Mouse (Mus musculus) urinary bladder, postnatal 25 days (tissue): ENCODE measurements at regions not wholly inside any gene's neighbourhood (a gene's known extent, or its start where the extent isn't known, plus 50 kb on each side); places are given as distances from the start of the nearest gene placed in this dataset.
A peak's percentile ranks its signal among the peaks of the same experiment; 100 is the strongest.
"Not testable (repeated sequence)": the region's sequence is repeated elsewhere in the genome, so short reads cannot be mapped to it uniquely, and the experiment has no call there.

Experiments used
- DNase-seq: peaks from one replicate; pipeline ENCODE4 v3.0.0; 2022; ENCODE audit warnings: low spot score

DNA sequence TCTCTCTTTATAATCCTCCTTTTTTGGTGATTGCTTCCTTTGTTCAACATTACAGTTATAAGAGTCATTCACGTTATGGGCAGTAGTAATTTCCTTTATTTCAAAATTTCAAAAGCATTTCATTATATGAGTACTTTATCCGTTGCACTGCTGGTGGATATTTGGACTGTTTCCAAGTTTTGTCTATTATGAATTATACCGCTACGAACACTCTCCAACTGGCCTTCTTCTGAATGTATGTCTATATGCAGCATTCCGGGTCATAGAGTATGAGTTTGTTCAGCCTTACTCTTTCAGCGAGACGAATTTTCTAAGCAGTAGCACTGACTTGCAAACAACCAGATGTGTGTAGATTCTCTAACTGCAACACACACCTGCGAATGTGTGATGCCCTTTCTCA is 57.8 kb downstream of the Dusp6 start:
- no peak for DNase-seq

DNA sequence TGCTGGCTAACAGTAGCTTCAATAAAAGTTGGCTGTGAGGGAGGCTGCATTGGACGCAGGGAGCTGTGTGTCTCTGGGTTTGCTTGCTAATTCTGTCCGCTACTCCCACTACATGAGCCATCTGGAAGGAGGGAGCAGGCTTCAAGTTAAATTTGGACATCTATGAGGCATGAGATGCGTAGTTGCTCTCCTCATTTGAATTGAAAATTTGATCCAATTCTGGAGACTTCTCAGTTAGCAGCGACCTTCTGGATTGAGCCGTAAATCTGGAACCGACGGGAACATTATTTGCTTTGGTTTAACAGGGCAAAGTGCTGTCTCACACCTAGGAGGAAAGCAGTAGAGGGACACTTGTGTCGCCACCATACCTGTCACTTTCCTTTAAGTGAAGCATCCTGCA is 60.3 kb downstream of the Dusp6 start:
- no peak for DNase-seq

DNA sequence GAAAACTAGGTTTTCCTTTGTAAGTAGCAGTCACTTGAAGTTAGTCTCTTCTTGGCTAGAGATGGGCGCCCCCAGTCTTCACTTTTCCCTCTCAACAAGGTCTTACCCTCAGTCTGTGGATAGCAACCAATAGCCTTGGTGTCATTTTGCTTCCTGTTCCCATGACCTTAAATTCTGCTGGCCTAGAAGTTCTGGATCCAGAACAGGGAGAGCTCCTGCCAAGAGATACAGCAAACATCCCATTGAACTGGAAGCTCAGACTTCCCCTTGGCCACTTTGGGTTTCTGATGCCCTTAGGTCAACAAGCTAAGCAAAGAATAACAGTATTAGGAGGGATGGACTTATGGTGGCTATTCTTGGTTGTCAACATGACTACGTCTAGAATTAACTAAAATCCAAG is 64.5 kb downstream of the Dusp6 start:
- no peak for DNase-seq

DNA sequence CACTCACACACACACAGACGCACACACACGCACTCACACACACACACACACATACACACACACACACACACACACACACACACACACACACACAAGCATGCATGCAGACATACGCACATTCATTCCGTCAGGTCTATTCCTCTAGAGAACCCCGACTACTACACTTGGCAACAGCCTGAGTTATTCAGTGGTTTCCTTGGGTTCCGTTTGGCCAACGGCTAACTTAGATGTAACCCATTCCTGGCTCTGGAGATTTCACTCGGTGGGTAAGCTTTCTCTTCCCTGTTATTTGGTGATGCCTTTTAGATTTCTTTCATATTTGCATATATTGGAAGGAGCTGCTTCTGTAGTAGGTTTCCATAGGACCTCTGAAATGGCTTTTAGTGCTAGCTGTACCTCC is 65.5 kb downstream of the Dusp6 start:
- no peak for DNase-seq

DNA sequence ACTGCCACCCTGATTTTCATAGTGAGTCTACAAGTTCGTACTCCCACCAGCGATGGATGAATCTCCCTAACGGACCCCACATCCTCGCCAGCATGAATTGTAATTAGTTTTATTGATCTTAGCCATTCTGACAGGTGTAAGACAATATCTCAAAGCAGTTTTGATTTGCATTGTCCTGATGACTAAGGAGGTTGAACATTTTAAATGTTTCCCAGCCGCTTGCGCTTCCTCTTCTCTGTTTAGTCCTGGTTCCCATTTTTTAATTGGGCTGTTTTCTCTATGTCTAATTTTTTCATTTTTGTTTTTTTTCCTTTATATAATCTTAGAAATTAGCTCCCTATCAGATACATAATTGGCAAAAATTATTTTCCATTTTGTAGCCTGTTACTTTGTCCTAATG is 66.4 kb downstream of the Dusp6 start:
- no peak for DNase-seq

DNA sequence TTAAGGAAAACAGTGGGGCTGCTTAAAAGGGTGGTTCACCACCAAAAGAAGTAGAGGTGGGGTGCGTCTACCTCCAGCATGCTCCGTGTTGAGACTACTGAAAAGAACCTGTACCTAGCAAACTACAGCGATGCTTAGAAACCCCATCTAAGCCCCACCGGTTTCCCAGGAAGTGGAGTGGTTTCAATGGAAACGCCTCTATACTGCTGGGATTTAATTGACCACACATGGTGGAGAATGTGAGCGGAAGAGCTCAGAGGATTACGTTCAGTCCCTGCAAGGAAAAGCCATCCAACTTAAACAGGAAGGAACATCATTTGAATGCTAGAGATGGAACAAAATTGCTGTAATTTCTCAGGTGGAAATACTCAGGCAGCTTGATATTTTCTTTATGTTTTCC is 67.5 kb downstream of the Dusp6 start:
- DNase-seq: no peak

DNA sequence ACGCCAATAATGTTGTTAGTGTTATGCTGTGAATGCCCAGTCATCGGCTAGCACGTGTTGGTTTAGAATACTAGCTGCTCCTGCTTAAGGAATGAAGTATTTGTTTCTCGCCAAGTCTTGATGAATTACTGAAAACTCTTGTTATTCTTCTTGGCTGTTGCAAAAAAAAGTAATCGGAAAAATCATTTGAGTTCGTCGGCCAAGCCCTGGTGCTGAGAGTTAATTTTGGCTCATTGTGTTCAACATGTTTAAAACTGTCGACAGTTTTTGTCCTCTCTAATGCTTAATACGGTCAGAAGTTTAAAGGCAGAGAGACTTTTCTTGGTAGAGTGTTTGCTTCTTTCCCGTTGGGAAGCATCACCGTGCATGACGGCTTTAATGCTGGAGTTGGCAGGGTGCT is 68.8 kb downstream of the Dusp6 start:
- DNase-seq: no peak

DNA sequence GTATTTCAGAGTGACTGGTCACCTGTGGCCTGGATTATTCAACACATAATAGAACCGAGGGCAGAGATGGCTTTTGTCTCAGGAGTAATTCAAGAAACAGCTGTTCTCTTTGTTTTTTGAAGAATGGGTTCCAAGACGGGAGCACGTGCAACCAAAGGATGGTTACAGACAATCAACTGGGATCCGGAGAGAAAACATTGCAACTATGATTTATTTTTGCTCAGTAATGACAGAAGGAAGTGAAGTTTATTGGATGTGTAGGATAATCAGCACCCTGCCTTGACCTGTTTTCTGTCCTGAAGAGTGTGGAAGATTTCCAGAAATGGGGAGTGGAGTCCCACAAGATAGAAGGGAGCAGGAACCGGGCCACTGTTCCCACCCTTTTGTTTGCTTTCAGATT is 70.8 kb downstream of the Dusp6 start:
- DNase-seq: no peak

DNA sequence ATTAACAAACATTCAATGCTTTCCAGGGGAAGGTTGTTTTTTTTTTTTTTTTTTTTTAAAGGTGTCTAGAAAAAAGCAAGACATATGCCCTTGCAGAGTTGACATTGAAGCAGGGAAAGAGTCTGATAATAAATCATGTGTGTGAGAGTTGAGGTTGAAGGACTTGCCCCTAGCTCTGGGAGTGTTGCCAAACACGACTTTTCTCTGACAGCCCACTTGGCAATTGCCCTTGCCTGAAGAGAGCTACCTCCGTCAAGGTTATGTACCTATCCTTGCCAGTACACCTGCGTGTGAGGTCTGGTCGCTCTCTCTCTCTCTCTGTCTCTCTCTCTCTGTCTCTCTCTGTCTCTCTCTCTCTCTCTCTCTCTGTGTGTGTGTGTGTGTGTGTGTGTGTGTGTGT is 73.1 kb downstream of the Dusp6 start:
- no peak for DNase-seq

DNA sequence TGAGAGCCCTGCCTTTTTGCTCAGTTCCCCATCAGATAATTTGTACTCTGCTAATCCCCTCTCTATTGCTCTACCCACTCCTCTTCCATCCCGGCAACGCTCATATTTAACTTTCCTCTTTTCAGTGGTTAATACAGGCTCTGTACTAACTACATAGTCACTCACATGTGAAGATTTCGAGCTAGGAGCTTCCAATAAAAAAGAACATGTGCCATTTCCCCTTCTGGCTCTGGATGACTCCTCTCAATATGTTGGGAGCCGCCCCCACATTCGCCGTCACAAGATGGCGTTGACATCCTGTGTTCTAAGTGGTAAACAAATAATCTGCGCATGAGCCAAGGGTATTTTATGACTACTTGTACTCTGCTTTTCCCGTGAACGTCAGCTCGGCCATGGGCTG is 75.8 kb downstream of the Dusp6 start:
- DNase-seq: not testable (repeated sequence)

DNA sequence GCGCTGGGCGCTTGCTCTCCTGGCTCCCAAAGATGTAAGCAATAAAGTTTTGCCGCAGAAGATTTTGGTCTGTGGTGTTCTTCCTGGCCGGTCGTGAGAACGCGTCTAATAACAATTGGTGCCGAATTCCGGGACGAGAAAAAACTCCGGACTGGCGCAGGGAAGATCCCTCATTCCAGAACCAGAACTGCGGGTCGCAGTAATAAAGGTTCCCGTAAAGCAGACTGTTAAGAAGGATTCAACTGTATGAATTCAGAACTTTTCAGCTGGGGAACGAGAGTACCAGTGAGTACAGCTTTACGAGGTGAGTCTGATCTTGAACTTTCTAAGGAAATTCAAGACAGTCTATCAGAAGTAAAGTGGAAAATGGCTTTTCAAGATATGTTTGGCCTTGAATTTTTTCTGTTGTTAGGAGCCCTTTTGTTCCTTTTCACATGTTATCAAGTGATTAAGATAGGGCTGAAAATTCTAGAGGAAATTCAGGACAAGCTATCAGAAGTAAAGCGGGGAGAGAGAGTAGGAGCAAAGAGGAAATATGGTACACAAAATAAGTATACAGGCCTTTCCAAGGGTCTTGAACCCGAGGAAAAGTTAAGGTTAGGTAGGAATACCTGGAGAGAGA is 76.4 kb downstream of the Dusp6 start:
- DNase-seq: peak; percentile 61

DNA sequence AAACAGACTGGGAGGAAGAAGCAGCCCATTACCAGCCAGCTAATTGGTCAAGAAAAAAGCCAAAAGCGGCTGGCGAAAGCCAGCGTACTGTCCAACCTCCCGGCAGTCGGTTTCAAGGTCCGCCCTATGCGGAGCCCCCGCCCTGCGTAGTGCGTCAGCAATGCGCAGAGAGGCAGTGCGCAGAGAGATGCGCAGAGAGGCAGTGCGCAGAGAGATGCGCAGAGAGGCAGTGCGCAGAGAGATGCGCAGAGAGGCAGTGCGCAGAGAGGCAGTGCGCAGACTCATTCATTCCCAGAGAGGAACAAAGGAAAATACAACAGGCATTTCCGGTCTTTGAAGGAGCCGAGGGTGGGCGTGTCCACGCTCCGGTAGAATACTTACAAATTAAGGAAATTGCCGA is 77.0 kb downstream of the Dusp6 start:
- not testable (repeated sequence) for DNase-seq

DNA sequence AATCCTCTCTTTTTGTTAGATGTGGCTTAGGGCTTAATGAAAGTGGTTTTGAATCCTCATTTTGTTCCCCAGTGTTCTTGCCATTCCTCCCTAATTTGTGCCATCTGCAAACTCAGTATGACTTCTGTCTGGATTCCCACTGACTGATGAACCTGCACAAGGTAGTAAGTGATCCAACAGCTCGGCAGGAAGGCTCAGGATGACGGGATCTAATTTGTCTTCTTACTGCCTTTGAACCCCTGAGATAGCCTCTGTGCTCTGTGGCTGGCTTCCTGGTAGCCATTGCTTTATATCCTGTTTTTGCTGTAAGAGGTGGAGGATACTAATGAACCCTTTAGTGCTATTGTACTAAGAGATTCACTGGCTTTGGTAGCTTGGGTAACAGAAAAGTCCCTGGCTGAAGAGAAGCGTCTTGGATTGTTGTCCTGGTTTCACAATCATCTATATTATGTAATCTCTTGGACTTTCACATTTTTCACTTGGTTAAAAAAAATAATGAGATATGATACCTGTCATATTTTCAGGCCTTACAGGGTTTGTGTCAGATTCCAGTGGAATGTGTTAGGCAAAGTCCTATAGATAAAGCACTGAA is 86.2 kb downstream of the Dusp6 start:
- no peak for DNase-seq

DNA sequence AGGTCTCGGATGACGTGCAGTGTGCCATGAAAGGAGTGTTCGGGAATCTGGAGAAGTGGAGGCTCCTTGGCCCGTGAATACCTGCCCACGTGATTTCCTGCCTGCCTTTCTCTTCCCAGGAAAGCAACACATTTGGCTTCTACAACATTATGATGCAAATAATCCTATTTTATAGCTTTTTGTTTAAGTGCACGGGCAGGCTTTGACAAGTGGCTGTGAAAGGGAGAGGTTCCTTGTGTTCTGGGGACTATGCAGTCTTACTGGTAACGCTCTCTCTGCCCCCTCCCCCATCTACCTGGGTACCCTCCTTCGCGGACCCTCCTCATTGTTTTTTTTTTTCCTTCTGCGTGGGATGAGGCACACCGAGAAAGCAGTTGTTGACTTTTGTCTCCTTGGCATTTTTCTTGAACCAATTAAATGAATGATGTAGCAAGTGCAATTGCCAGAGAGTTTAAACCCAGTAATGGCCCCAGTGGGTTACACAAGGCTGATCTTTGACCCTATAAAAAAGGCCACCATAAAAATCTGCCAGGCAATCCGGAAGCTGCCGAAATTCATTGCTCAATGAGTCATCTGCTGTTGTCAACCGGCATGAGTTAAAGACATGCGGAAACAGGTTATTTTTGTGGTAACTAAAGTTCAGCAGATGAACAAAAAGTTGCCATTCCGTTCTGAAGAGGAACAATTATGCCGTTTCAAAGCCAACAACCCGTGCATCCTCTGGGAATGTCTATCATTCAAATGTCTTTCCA is 90.7 kb downstream of the Dusp6 start:
- peak; percentile 12 for DNase-seq

DNA sequence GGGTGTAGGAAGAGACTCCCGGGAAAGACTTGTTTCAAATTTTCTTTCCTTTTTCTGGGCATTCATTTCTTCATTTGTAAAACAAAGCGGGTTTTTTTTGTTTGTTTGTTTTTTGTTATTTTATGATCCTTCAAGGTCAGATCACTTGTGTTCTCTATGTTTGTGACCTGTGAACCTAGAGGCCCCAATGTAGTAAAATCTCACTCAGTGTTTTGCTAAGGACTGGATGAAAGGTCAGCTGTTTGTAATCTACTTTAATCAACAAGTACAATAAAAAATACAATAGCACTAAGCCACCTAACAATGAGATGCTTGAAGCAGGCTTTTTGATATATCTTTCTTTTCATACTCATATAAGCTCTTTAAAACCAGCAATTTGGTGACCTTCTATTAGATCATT is 91.3 kb downstream of the Dusp6 start:
- no peak for DNase-seq

DNA sequence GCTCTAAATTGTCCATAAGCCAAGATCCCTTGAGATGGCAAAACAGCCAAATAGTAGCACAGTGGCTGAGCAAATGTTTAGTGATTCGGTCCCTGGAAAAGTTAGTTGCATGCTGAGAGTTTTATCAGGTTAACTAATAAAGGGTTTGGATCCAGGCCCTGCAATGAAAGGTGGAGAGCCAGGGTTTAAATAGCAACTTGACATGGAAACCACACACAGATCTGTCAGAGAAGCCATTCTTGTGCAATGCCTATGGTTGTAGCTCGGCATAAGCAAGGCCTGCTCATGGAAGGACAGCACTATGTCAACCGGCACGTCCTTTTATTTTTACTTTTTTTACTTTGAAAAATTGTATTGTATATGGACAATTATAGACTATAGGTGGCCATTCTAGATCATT is 92.3 kb downstream of the Dusp6 start:
- DNase-seq: no peak

DNA sequence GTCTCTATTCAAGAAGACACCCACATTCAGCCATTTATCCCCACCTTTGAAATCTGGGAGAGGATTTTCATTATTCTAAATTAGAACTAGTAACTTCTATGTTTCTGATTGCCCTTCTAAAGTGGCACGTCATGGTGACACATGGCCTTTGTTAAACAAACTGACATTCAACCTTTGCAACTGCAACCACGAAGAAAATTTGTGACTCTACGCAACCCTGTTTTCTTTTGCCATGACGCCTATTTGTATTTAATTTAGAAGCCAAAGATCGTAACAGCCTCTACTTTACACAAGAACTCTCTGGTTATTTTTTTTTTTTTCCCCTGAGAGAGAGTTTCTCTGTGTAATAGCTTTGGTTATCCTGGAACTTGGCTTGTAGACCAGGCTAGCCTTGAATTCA is 93.2 kb downstream of the Dusp6 start:
- no peak for DNase-seq

DNA sequence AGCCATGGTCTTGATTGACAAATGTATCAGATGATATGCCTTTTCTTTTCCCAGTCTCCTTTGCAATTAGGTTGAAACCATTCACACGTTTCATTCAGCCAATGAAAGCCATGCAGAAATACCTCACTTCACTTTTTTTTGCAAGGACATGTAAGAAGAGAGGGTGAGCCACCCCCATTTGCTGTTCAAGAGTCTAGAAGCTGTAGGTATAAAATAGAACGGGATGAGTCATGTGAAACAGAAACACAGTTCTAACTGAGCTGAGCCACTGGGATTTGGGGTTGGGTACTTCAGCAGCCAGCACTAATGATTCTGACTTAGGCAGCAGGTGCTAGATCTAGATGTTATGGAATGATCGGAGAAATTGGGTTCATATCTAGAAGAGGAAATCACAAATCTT is 93.9 kb downstream of the Dusp6 start:
- no peak for DNase-seq

DNA sequence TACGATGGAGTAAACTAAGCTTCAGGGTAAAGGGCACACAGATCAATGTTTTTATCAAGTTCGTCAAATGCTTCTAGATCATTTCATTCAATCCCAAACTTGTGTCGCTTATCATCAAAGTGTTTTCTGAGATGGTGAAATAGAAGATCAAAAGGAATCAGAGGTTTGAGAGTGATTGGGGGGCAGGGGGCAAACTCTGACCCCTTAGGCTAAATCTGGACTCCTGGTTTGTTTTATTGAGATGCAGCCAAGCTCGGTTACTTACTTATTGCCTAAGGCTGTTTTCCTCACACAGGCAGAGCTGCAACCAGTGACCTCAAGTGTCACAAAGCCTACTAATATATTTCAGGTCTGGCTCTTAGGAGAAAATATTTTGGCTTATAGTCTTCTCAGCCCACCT is 94.3 kb downstream of the Dusp6 start:
- DNase-seq: no peak

DNA sequence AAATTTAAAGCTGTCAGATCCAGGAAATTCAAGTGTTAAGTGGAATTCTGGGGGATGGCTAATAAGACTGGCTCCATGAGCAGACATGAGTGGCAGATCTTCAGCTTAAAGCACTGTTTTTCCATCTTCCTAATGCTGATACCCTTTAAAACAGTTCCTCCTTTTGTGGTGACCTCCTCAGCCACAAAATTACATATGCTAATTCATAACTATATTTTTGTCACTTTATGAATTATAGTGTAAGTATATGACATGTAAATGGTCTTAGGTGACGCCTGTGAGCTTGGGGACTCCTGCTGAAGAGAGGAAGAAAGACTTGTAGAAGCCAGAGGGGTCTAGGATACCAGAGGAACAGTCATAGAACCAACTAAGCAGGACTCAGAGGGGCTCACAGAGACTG is 95.2 kb downstream of the Dusp6 start:
- DNase-seq: no peak

DNA sequence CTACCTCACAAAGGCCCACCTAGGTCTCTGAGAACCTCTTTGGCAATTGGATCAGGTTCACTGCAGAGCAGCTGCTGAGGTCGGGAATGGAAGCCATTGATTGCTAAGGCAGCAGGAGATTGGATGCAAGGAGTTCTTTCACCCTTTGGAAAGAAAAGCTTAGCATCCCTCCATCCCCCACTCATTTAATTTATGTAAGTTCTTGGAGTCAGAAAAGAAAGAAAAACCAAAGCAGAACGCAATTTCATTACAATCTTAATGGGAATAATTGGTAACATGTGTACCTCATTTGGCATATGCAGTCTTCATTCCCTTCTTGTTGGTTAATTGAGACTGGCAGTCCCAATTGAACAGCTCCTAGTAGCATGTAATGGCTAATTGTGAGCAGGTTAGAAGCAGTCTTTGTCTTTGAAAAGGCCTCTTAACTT is 96.4 kb downstream of the Dusp6 start:
- no peak for DNase-seq

DNA sequence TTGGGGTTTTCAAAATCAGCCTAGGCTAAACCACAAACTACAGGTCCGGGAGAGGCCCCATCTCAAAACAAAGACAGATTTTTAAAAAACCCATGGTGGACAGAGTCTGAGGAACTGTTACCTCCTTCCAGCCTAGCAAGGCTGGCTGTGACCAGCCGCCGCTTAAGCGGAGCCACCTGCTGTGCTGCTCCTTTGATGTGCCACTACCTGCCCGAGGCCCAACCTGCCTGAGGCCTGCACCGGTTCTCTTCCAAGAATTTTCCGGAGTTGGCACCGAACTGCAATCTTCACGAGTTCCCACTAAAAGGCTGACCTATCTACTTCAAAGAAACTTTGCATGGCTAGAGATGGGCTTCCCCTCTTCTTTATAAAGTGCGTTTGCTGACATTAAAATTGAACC is 97.6 kb downstream of the Dusp6 start:
- DNase-seq: not testable (repeated sequence)

DNA sequence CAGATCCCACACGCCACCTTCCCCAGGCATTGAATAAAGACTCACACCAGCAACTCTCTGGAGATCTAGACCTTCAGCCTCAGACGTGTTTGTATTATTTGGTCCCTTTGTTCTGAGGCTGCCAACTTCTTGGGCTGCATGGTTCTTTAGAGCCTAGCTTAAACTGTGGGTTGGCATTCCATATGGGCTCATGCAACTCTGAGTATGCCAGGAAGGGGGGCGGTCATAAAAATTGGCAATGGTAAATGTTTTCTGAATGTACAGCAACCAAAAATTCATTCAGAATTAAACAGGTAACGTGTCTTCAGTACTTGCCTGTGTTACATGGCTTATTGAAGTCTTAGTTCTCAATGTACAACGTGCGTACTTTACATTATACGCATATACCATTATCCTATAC is 103.1 kb downstream of the Dusp6 start:
- no peak for DNase-seq

DNA sequence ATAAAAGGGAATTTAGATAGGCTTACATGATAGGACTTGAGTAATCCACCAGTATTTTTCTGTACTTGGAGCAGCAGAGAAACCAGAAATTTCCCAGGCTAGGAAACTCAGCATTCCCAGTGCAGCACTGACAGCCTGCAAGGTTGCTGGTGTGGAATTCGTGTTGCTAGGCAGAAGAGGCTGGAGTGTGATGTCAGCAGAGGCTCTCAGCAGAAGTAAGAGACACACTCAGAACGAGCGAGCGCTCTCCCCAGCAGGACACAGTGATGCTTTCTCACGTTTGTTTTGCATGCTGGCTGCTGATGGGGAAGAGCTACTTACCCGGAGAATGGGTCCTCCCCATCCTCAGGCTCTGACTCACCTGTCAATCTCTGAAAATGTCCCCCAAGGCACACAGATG is 104.7 kb downstream of the Dusp6 start:
- no peak for DNase-seq
